Mouse (Mus musculus) kidney, embryonic 15.5 days (tissue): ENCODE results near the gene Krtap19-3. TPM values are rescaled to one million over a fixed set of nuclear protein-coding genes. Genes with fewer than 3 reads are reported as not detected.

Experiments used
- ATAC-seq: fragments of 200-750 bp; cut with Nextera tagmentation; replicated peaks from 2 replicates; pipeline ENCODE4 v1.8.0; 2017; ENCODE audit warnings: moderate TSS enrichment; ENCODE audit not compliant: low FRiP score
- H3K27ac ChIP-seq: fragments of 300-500 bp; sonication (generic); 2 replicates; pipeline ENCODE4 v1.5.1; 2015; ENCODE audit warnings: mild to moderate bottlenecking, inconsistent platforms
- H3K27me3 ChIP-seq: fragments of 300-500 bp; sonication (generic); 2 replicates; pipeline ENCODE4 v1.6.1; 2015; ENCODE audit warnings: inconsistent platforms
- H3K36me3 ChIP-seq: fragments of 300-500 bp; sonication (generic); 2 replicates; pipeline ENCODE4 v1.6.1; 2015; ENCODE audit warnings: inconsistent platforms
- H3K4me1 ChIP-seq: fragments of 300-500 bp; sonication (generic); 2 replicates; pipeline ENCODE4 v1.6.1; 2015; ENCODE audit warnings: inconsistent platforms
- H3K4me2 ChIP-seq: fragments of 300-500 bp; sonication (generic); 2 replicates; pipeline ENCODE4 v1.6.1; 2015; ENCODE audit warnings: moderate library complexity, mild to moderate bottlenecking, inconsistent platforms
- H3K4me3 ChIP-seq: fragments of 300-500 bp; sonication (generic); replicated peaks from 2 replicates; pipeline ENCODE4 v1.5.1; 2015; ENCODE audit warnings: mild to moderate bottlenecking, inconsistent platforms
- H3K9ac ChIP-seq: fragments of 300-500 bp; sonication (generic); 2 replicates; pipeline ENCODE4 v1.6.1; 2015; ENCODE audit warnings: mild to moderate bottlenecking, inconsistent platforms
- H3K9me3 ChIP-seq: fragments of 300-500 bp; sonication (generic); replicated peaks from 2 replicates; pipeline ENCODE4 v1.6.1; 2016; ENCODE audit warnings: inconsistent platforms
- WGBS: fragments of 180-500 bp; shearing (Covaris S2); methylation state at CpG from one replicate; pipeline ENCODE4 v1.1.7; 2015; ENCODE audit warnings: mixed read lengths; 5-methylcytosine and 5-hydroxymethylcytosine counted together
- polyA plus RNA-seq: library from polyadenylated mRNA; unstranded; fragments of >200 nt; fragmentation: Nextera tagmentation; extraction: Ambion mirVana; gene quantifications from 2 replicates; pipeline ENCODE4 v1.2.1, GENCODE M21; 2015

The Krtap19-3 gene
- polyA plus RNA-seq, result not detected in 2 replicates

DNA sequence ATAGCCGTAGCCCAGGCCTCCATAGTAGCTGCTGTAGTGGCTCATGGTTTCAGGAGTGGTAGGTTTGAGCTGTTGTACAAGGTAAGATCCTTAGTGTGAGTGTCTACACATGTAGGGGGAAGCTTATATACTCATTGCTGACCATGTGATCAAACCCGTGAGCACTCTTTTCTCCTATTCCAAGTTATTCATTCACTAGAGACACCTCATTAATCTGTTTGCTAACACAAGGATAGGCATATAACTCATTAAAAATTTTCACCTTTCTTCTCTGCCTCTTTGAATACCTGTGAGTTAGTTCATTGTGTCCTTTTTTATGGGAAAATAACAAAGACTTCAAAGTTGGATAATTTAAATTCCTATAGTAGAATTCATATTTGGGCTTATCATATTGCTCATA is at the start of gene Krtap19-3:
Gene Krtap19-3 (minus strand): TSS at position 101 of the 400 bp plus-strand sequence.
- WGBS, result 80% methylated on average over 2 of the region's 2 CpGs
- H3K4me3 ChIP-seq, result no peak within 1 kb of the TSS
- no peaks in the 10 kb centered on the region for H3K4me1 ChIP-seq
- H3K4me2 ChIP-seq, result no peak within 1 kb of the TSS
- no peak within 1 kb of the TSS for H3K27ac ChIP-seq
- no peaks in the 10 kb centered on the region for H3K36me3 ChIP-seq
- no peaks in the 10 kb centered on the region for H3K9me3 ChIP-seq
- H3K9ac ChIP-seq, result no peak within 1 kb of the TSS
- no peak for ATAC-seq
- no peaks in the 10 kb centered on the region for H3K27me3 ChIP-seq

DNA sequence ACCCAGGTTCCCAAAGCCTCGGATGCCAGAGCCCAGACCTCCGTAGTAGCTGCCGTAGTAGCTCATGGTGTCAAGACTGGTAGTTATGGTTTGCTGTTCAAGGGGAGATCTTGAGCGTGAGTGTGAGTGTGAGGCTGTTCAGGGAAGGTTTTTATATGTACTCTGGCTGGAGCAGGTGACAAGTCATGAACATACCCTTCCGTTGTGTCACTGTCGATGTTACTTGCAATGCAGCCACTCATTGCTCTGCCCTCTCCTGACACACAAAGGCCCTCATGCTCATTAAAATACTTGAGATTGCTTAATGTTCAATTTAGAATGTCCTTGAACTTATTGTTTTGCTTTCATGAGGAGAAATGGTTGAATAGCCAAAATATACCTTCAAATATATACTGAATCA is 18.5 kb upstream of the Krtap19-3 start, which contains the start of gene Krtap19-5:
Gene Krtap19-5 (minus strand): TSS at position 101 of the 400 bp plus-strand sequence.
- ATAC-seq, result no peak
- H3K4me1 ChIP-seq, result no peaks in the 10 kb centered on the region
- WGBS, result 89% methylated on average over 6 of the region's 6 CpGs
- no peaks in the 10 kb centered on the region for H3K9me3 ChIP-seq
- H3K4me2 ChIP-seq, result no peak within 1 kb of the TSS
- H3K27me3 ChIP-seq, result no peaks in the 10 kb centered on the region
- H3K36me3 ChIP-seq, result no peaks in the 10 kb centered on the region
- no peak within 1 kb of the TSS for H3K27ac ChIP-seq
- no peak within 1 kb of the TSS for H3K4me3 ChIP-seq
- no peak within 1 kb of the TSS for H3K9ac ChIP-seq

DNA sequence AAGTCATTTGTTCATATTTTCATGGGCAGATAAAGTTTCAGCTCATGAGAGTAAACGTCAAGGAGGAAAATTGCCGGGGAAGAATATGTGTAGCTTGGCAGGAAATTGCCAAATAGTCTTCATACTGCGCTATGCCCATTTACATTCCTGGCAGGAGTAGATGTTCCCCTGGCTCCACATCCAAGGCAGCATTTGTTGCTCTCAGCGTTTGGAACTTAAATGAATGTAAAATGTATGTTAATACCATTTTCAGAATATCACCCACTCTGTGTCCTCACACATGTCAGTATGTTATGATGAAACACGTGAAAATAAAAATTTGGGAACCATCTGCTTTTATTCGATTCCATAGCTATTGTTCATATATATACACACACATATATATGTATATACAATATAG is 9.0 kb upstream of the Krtap19-3 start:
- Histone ChIP-seq H3K4me3 (no peak overlapping the region), H3K9me3 (no peaks in the 10 kb centered on the region), H3K27me3 (no peaks in the 10 kb centered on the region), H3K9ac (no peak overlapping the region), H3K27ac (no peak overlapping the region), H3K36me3 (no peaks in the 10 kb centered on the region), H3K4me2 (no peak overlapping the region), H3K4me1 (no peaks in the 10 kb centered on the region)
- 89% methylated on average over 6 of the region's 6 CpGs for WGBS
- ATAC-seq, result no peak

DNA sequence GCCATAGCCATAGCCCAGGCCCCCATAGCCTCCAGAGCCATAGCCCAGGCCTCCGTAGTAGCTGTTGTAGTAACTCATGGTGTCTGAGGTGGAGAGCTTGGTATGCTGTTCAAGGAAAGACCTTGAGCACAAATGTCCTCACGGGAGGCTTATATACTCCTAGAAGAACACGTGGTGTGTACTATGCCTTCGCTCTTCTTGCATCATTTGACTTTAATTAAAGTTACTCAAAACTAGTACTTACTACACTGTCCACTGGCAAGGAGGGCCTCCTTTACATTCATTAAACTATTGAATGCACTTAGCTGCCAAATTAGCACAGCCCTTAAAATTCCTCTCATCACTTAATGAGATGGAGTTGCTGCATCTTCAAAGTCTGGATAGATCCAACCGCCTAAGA is 7.2 kb upstream of the Krtap19-3 start, which contains the start of gene Krtap19-4:
Gene Krtap19-4 (minus strand): TSS at position 101 of the 400 bp plus-strand sequence.
- H3K36me3 ChIP-seq, result no peaks in the 10 kb centered on the region
- no peaks in the 10 kb centered on the region for H3K4me1 ChIP-seq
- no peak within 1 kb of the TSS for H3K9ac ChIP-seq
- H3K4me2 ChIP-seq, result no peak within 1 kb of the TSS
- no peak within 1 kb of the TSS for H3K27ac ChIP-seq
- no peak within 1 kb of the TSS for H3K4me3 ChIP-seq
- 88% methylated on average over 5 of the region's 5 CpGs for WGBS
- no peaks in the 10 kb centered on the region for H3K9me3 ChIP-seq
- no peak for ATAC-seq
- H3K27me3 ChIP-seq, result no peaks in the 10 kb centered on the region

DNA sequence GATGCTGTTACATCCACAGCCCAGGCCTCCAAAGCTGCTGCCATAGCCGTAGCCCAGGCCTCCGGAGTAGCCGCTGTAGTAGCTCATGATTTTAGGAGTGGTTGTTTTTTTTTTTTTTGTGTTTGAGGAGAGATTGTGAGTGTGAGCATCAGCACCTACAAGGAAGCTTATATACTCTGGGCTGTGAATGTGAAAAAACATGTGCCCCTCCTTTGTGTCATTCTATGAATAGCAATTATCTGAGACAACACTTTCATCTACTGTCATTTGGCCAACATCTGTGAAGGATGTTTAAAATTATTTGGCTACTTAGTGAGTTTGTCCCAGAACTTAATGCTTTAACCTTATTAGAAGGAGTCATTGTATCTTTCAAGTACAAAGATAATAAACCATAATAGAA is 3.7 kb downstream of the Krtap19-3 start, which contains the start of gene Krtap19-2:
Gene Krtap19-2 (minus strand): TSS at position 101 of the 400 bp plus-strand sequence.
- Histone ChIP-seq H3K36me3 (no peaks in the 10 kb centered on the region), H3K27ac (no peak within 1 kb of the TSS), H3K4me1 (no peaks in the 10 kb centered on the region), H3K4me3 (no peak within 1 kb of the TSS), H3K9me3 (no peaks in the 10 kb centered on the region), H3K27me3 (no peaks in the 10 kb centered on the region), H3K4me2 (no peak within 1 kb of the TSS), H3K9ac (no peak within 1 kb of the TSS)
- ATAC-seq, result no peak
- WGBS, result 94% methylated on average over 3 of the region's 3 CpGs

DNA sequence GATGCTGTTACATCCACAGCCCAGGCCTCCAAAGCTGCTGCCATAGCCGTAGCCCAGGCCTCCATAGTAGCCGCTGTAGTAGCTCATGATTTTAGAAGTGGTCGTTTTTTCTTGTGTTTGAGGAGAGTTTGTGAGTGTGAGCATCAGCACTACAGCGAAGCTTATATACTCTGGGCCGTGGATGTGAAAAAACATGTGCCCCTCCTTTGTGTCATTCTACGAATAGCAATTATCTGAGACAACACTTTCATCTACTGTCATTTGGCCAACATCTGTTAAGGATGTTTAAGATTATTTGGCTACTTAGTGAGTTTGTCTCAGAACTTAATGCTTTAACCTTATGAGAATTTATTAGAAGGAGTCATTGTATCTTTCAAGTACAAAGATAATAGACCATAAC is 8.5 kb downstream of the Krtap19-3 start, which contains the start of gene Krtap19-1:
Gene Krtap19-1 (minus strand): TSS at position 101 of the 400 bp plus-strand sequence.
- Histone ChIP-seq H3K9me3 (no peaks in the 10 kb centered on the region), H3K4me1 (no peaks in the 10 kb centered on the region)
- ATAC-seq, result no peak

DNA sequence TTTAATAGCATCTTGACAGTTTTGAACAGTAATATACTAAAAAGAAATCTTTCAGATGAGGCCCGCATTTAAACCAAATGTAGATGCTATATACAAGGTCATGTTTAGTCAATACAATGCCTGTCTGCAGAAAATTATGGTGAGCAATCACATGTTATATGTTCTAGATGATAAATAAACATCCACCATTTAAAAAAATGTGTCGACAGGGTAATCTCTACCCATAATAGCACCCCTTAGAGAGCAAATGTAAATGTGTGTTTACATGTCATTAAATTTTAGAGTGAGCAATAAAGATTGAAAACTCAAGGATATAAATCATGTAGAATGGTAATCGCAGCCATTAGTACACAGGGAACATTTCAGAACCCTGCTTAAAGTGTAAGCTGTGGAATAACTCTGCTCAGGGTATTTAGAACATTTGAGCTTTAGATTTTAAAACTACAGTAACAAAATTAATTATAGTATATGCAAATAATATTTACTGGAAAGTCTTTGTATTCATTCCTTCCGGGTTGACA is 12.9 kb downstream of the Krtap19-3 start:
- no peak overlapping the region for H3K4me2 ChIP-seq
- no peak for ATAC-seq
- no peak overlapping the region for H3K4me3 ChIP-seq
- no peak overlapping the region for H3K9ac ChIP-seq
- H3K36me3 ChIP-seq, result no peaks in the 10 kb centered on the region
- H3K9me3 ChIP-seq, result no peaks in the 10 kb centered on the region
- H3K27ac ChIP-seq, result no peak overlapping the region
- H3K4me1 ChIP-seq, result no peaks in the 10 kb centered on the region
- 55% methylated on average over 4 of the region's 4 CpGs for WGBS
- no peaks in the 10 kb centered on the region for H3K27me3 ChIP-seq

More for the DNA sequence above, 8.5 kb downstream of the Krtap19-3 start, which contains the start of gene Krtap19-1:
- no peak within 1 kb of the TSS for H3K4me2 ChIP-seq
- no peak within 1 kb of the TSS for H3K4me3 ChIP-seq
- H3K27ac ChIP-seq, result no peak within 1 kb of the TSS
- WGBS, result 90% methylated on average over 6 of the region's 6 CpGs
- H3K36me3 ChIP-seq, result no peaks in the 10 kb centered on the region
- H3K9ac ChIP-seq, result no peak within 1 kb of the TSS
- no peaks in the 10 kb centered on the region for H3K27me3 ChIP-seq

DNA sequence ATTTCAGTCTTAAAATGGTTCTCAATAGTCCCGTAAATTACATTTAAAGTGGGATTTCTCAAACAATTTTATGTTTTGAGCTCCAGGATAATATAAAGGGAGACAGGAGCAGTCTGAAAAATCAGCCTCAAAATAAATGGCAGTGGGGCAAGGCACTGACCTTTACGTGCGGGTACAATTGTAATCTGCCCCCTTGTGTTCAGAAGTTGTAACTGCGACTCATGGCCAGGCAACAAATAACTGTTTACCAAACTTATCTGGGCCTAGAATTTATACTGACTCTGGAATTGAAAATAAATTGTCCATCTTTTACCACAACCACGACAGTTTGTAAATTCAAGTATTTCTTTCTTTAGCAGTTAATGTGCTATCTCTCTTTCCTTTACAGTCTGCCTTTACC is 26.4 kb downstream of the Krtap19-3 start:
- no peaks in the 10 kb centered on the region for H3K27me3 ChIP-seq
- no peak overlapping the region for H3K9ac ChIP-seq
- no peak overlapping the region for H3K4me2 ChIP-seq
- 13% methylated on average over 5 of the region's 5 CpGs for WGBS
- no peaks in the 10 kb centered on the region for H3K9me3 ChIP-seq
- no peak for ATAC-seq
- H3K4me3 ChIP-seq, result no peak overlapping the region
- no peaks in the 10 kb centered on the region for H3K4me1 ChIP-seq
- H3K36me3 ChIP-seq, result no peaks in the 10 kb centered on the region
- no peak overlapping the region for H3K27ac ChIP-seq

DNA sequence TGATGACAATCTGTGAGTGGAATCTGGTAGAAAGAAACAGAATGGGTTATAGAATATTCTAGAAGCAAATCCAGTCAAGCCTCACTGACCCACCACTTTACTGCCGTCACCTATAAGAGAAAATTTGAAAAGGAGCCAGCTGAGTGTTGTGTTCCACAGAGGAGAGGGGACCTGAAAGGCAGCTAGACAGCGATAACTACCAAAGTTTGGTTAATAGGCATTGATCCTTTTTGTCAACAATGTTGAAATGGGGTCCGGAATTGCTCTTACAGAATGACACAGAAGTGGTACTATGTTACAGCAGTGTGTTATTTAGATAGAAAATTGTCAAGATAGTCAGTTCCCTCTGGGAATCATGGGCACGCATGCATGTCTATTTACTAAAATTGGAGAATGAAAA is 29.3 kb downstream of the Krtap19-3 start:
- no peaks in the 10 kb centered on the region for H3K4me1 ChIP-seq
- H3K27ac ChIP-seq, result no peak overlapping the region
- no peak for ATAC-seq

DNA sequence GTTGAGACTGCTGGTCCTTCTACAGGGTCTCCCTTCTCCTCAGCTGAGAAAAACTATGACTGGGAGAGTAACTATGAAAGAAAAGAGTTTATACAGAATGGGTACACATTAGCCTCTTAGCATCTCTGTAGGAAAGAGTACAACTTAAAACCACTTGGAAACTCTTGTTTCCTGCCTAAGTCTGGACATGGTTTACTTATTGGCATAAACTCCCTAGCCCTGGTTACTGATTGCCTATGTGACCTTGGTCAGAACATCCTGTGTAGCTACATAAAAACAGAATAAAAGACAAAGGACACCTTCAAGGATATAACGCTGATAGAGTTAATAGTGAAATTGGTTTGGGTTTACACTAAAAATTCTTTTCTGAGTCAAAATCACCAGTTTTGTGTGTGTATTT is 30.5 kb downstream of the Krtap19-3 start:
- no peak overlapping the region for H3K4me3 ChIP-seq
- 87% methylated on average over 1 of the region's 1 CpGs for WGBS
- H3K4me2 ChIP-seq, result no peak overlapping the region
- H3K27me3 ChIP-seq, result no peaks in the 10 kb centered on the region
- H3K9ac ChIP-seq, result no peak overlapping the region
- ATAC-seq, result 0 out of 2 replicates have a peak, but pooled peaks have one; percentile 56
- no peaks in the 10 kb centered on the region for H3K4me1 ChIP-seq
- H3K9me3 ChIP-seq, result no peaks in the 10 kb centered on the region
- no peaks in the 10 kb centered on the region for H3K36me3 ChIP-seq
- H3K27ac ChIP-seq, result no peak overlapping the region

More for the DNA sequence above, 29.3 kb downstream of the Krtap19-3 start:
- no peaks in the 10 kb centered on the region for H3K9me3 ChIP-seq
- WGBS, result 82% methylated on average over 4 of the region's 4 CpGs
- no peak overlapping the region for H3K4me2 ChIP-seq
- no peaks in the 10 kb centered on the region for H3K36me3 ChIP-seq
- no peak overlapping the region for H3K4me3 ChIP-seq
- H3K27me3 ChIP-seq, result no peaks in the 10 kb centered on the region
- H3K9ac ChIP-seq, result no peak overlapping the region
